Mouse (Mus musculus): ENCODE data around the gene Zfp459.
"Not testable (repeated sequence)": the region's sequence is repeated elsewhere in the genome, so short reads cannot be mapped to it uniquely, and the experiment has no call there.

The Zfp459 gene

DNA sequence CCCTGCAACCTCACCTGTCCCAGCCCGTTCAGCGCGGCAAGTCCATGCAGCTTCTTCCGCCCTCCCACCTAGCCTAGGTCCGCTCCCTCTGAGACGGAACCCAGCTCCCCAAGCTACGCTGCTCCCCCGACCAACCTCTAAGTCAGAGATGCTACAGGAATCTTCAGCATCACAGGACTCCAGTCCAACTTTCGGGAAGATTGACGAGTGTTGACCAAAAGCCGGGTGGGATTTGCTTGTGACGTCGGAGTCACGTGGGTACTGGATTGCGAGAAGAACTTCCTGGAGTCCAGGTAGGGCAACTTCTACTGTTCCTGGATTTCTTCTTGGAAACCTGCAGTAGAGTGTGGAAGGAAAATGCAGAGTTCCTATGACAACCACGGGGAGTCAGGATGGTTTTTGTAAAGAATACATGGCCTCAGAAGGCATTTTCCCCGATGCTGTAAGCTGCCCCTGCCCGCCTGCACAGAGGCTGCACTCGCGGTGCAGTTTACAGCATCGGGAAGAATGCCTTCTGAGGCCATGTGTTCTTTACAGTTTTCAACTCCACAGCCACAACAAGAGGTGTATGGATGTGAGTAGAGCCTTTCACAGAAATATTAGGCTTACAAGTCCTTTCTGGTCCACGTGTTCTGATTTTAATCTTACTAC is at the start of gene Zfp459:
Gene Zfp459 (minus strand): TSS at position 212 of the 651 bp plus-strand sequence.
- peak; percentile 74 for DNase-seq (ENCODE audit: extremely low spot score, low spot score)

GRCm38 (mm10) chr13:67469274-67469673 is 48.1 kb upstream of the Zfp459 start:
- DNase-seq (ENCODE audit: extremely low spot score, low spot score): no peak

DNA sequence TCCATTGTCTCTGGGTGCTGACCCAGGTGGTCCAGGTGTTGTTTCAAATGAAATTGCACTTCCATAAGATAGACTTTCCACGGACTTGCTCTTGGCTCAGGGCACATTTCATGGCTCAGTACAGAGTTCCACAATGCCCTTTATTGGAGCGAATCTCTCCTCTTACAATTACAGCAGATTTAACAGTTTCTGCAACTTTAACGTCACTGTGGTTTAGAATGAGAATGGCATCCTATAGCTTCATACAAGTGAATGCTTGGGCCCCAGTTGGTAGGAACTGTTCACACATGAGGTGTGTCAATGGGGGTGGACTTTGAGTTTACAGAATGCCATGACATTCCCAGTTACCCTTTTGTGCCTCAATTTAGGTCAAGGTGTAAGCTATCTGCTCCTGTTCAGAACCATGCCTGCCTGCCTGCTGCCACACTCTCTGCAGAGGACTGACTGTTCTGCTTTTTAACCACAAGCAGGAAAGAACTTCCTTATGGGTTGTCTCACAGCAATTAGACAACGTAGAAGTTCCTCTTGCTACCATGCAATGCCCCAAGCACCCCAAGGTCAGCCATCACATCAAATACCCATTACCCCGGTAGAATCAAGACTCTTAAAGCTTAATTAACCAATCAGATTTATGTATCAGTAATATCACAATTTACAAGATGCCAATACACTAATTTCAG is 42.4 kb upstream of the Zfp459 start:
- not testable (repeated sequence) for DNase-seq (ENCODE audit: extremely low spot score, low spot score)

- no peak for DNase-seq (ENCODE audit: extremely low spot score, low spot score)
These were observed 30.7 kb upstream of the Zfp459 start for GRCm38 (mm10) chr13:67452021-67452309.

DNA sequence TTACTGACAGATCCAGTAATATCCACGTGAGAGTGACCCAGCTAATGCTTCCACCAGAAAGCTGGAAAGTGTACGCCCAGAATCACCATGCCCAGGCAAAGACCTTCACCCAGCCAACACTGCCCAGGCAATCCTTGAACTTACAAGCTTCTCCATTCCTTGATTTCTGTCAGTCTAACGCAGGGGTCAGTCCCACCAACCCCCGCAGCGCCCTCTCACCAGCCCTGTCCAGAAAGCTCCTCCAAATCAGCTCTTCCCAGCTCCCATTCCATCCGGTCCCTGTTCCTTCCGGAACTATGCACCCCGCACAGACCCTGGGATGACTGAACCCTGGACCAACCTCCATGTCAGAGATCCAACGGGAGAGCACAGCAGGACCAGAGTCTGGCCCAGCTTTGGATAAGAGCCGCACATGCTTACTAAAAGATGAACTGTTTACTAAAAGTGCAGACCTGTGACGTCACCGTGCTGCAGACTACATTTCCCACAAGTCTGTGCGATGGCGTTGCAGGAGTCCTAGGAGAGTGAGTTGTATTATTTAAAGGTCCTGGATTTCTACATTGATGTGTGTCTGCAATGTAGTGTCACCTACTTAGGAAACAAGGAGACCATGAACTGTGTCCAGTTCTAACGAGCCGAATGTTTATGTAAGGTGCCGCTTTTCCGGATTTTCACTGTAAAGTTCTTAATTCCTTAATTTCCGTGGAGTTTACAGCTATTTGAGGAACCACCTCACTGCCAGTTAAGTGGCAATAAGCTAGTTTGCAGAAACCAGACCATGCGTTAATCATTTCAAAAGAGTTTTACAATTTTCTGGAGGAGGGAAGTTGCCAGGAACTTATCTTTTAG is 30.2 kb upstream of the Zfp459 start, which contains the start of gene Zfp874a:
Gene Zfp874a (minus strand): TSS at position 453 of the 849 bp plus-strand sequence.
- DNase-seq (ENCODE audit: extremely low spot score, low spot score): peak; percentile 71

DNA sequence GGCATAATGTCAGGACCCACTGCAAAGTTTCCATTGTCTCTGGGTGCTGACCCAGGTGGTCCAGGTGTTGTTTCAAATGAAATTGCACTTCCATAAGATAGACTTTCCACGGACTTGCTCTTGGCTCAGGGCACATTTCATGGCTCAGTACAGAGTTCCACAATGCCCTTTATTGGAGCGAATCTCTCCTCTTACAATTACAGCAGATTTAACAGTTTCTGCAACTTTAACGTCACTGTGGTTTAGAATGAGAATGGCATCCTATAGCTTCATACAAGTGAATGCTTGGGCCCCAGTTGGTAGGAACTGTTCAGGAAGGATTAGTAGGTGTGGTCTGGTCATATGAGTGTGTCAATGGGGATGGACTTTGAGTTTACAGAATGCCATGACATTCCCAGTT is 15.9 kb upstream of the Zfp459 start:
- DNase-seq (ENCODE audit: extremely low spot score, low spot score): not testable (repeated sequence)

- DNase-seq (ENCODE audit: extremely low spot score, low spot score): no peak
These were observed 6.9 kb upstream of the Zfp459 start for GRCm38 (mm10) chr13:67428116-67428515.

DNA sequence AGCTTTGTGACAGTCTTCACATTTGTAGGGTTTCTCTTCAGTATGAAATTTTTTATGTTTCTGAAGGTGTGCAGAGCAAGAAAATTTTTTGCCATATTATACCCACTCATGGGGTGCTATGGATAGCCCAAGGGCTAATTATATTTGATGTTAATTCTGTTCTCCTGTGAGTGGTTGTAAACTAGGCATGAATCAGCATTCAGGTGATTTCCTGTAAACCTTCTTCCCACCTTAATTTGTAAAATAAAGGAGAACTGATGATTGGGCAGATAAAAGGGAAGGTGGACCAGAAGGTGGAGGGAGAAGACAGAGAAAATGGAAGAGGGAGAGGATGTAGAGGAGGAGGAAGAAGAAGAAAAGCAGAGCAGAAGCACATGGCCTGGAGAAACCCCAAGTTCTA is 4.5 kb upstream of the Zfp459 start:
- DNase-seq (ENCODE audit: extremely low spot score, low spot score): not testable (repeated sequence)

DNA sequence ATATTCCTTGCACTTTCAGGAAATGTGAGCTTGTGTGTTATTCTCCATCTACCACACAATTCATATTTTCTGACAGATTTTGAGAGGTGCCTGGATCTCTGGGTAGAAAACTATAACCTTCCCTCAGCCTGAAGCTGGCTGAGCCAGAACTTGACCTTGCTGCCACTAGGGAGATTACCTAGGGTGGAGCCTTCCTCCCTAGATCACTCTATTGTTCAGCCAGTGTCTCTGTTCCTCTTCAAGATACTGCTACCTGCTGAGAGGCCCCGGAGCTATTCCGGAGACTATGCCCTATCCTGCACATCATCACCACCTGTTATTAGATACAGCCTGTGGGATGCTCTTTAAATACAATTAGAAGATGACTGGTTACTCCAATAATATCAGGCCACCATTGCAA is 1.3 kb upstream of the Zfp459 start:
- not testable (repeated sequence) for DNase-seq (ENCODE audit: extremely low spot score, low spot score)

DNA sequence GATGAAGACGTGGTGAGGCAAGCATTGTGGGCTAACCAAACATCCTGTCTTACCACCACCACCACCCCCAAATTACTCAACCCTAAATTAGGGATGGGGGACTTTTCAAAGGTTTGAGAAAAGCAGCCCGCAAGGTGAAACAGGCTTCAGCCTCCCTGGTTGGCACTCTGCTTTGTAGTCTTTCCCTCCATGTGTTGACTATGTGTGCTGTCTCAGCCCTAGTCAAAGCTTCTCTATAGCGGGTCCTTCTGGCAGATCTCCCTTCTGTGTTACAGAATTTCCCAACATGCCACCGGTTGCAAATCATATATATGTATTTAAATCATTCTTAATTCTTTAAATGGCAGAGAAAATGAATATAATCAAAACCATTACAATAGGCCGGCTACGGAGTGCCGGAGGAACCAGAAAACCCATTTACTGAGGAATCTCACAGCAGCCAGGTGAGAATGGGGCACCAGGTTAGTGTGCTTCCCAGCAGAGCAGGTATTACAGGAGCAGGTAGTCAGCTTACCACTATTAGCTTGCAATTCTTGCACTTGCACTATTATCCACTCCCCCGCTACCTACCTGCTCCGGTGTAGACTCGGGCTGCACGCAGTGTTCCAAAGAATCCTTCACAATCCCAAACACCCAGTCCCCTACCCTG is 536 bp downstream of the Zfp459 start:
- DNase-seq (ENCODE audit: extremely low spot score, low spot score): no peak

DNA sequence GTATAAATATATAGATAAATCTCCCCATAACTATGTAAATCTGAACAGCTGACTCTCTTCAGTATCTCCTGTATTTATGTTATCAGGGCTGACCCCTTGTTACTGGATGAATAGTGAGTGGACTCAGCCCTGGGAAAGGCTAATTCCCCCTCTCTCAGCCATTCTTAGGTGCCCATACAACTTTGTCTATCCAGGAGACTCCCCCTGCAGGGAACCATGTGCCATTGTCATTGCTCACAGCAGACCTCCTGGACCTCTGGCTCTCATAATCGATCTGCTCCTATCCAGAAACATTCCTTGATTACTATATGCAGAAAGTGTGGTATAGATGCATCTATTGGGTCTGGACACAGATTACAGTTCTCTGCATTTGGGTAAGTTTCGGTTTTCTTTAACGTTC is 4.4 kb downstream of the Zfp459 start:
- DNase-seq (ENCODE audit: extremely low spot score, low spot score): no peak

DNA sequence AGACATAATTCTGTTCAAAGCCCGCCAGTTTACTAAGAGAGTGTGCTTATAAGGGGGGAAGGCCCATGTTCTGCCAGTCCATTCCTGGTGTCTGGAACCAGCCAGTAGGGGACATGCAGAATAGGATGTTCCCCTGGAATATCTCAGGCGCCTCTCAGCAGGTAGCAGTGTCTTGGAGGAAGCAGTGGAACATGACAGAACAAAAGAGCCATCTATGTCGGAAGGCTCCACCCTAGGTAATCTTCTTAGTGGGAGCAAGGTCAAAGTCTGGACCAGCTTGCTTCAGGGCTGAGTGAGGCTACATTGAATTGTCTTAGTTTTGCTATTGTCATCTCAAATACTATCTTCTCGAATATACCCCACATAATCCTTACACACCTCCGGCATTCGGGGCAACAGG is 5.5 kb downstream of the Zfp459 start:
- no peak for DNase-seq (ENCODE audit: extremely low spot score, low spot score)

GRCm38 (mm10) chr13:67413634-67414033 is 7.6 kb downstream of the Zfp459 start:
- not testable (repeated sequence) for DNase-seq (ENCODE audit: extremely low spot score, low spot score)

DNA sequence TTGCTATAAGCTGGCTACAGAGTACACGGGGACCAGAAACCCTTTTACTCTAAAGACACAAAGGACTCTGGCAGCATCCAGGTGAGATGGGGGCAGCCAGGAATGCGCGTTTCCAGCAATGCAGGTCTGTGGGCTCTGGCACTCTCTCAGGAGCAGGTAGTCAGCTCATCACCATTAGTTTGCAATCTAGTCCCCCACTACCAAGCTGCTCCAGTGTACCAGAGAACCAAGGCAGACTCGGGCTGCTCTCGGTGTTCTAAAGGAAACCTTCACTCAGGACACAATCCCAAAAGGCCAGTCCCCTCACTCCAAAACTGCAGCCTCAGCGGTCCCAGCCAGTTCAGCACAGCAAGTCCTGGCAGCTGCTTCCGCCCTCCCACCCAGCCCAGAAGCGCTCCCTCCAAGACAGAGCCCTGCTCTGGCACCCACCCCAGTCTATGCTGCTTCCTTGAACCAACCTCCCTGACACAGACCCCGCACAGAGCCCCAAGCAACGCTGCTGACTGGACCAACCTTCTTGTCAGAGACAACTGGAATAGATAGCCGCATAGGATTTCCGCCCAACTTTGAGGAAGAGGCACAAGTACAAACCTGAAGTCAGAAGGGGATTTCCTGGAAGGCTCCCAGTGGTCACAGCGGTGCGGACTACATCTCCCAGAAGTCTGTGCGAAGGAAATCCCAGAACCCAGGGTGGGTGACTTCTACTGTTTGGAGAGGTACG is 21.9 kb downstream of the Zfp459 start, which contains the start of gene Zfp429:
Gene Zfp429 (minus strand): TSS at position 637 of the 721 bp plus-strand sequence.
- peak; percentile 62 for DNase-seq (ENCODE audit: extremely low spot score, low spot score)

GRCm38 (mm10) chr13:67376255-67376654 is 45.0 kb downstream of the Zfp459 start:
- not testable (repeated sequence) for DNase-seq (ENCODE audit: extremely low spot score, low spot score)

DNA sequence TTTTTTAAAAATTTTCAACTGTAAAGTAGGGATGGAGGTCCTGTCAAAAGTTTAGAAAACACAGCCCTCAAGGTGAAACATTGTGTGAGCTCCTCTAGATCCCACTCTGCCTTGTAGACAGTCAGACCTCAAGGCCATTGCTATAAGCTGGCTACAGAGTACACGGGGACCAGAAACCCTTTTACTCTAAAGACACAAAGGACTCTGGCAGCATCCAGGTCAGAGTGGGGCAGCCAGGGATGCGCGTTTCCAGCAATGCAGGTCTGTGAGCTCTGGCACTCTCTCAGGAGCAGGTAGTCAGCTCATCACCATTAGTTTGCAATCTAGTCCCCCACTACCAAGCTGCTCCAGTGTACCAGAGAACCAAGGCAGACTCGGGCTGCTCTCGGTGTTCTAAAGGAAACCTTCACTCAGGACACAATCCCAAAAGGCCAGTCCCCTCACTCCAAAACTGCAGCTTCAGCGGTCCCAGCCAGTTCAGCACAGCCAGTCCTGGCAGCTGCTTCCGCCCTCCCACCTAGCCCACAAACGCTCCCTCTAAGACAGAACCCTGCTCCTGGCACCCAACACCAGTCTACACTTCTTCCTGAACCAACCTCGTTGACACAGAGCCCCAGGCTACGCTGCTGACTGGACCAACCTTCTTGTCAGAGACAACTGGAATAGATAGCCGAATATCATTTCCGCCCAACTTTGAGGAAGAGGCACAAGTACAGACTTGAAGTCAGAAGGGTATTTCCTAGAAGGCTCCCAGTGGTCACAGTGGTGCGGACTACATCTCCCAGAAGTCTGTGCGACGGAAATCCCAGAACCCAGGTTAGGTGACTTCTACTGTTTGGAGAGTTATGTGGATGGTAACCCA is 45.9 kb downstream of the Zfp459 start, which contains the start of the genes Gm28041 and Zfp456:
Gene Gm28041 (minus strand): TSS at position 684 of the 862 bp plus-strand sequence.
Gene Zfp456 (minus strand): TSS at position 761 of the 862 bp plus-strand sequence.
- peak; percentile 50 for DNase-seq (ENCODE audit: extremely low spot score, low spot score)

GRCm38 (mm10) chr13:67360131-67360744 is 61.0 kb downstream of the Zfp459 start, which contains the start of the genes Gm28044 and Zfp953:
Gene Gm28044 (minus strand): TSS chr13:67360536.
Gene Zfp953 (minus strand): TSS chr13:67360605.
- DNase-seq (ENCODE audit: extremely low spot score, low spot score): peak; percentile 84
